Mouse (Mus musculus) kidney, embryonic 14.5 days (tissue): ENCODE measurements at regions not wholly inside any gene's neighbourhood (a gene's known extent, or its start where the extent isn't known, plus 50 kb on each side); places are given as distances from the start of the nearest gene placed in this dataset.

Experiments used
- ATAC-seq: fragments of 200-750 bp; cut with Nextera tagmentation; 2 replicates; pipeline ENCODE4 v1.8.0; 2017; ENCODE audit warnings: moderate number of reproducible peaks, mild to moderate bottlenecking, moderate TSS enrichment, moderate library complexity; ENCODE audit not compliant: low FRiP score, low TSS enrichment
- H3K27ac ChIP-seq: fragments of 300-500 bp; sonication (generic); 2 replicates; pipeline ENCODE4 v1.5.1; 2014; ENCODE audit warnings: low read depth, mild to moderate bottlenecking, low read length, moderate library complexity, mixed read lengths
- H3K27me3 ChIP-seq: fragments of 300-500 bp; sonication (generic); 2 replicates; pipeline ENCODE4 v1.6.1; 2014; ENCODE audit warnings: mild to moderate bottlenecking, low read length; ENCODE audit not compliant: control insufficient read depth, insufficient read depth
- H3K36me3 ChIP-seq: fragments of 300-500 bp; sonication (generic); 2 replicates; pipeline ENCODE4 v1.6.1; 2014; ENCODE audit warnings: low read length, mixed read lengths; ENCODE audit not compliant: control insufficient read depth, insufficient read depth
- H3K4me1 ChIP-seq: fragments of 300-500 bp; sonication (generic); 2 replicates; pipeline ENCODE4 v1.6.1; 2014; ENCODE audit warnings: low read length, mixed read lengths; ENCODE audit not compliant: control insufficient read depth, insufficient read depth
- H3K4me2 ChIP-seq: fragments of 300-500 bp; sonication (generic); replicated peaks from 2 replicates; pipeline ENCODE4 v1.6.1; 2014; ENCODE audit warnings: low read depth, mild to moderate bottlenecking, low read length
- H3K4me3 ChIP-seq: fragments of 300-500 bp; sonication (generic); 2 replicates; pipeline ENCODE4 v1.5.1; 2014; ENCODE audit warnings: mild to moderate bottlenecking, low read length
- H3K9ac ChIP-seq: fragments of 300-500 bp; sonication (generic); 2 replicates; pipeline ENCODE4 v1.6.1; 2014; ENCODE audit warnings: low read depth, mild to moderate bottlenecking, low read length, moderate library complexity
- H3K9me3 ChIP-seq: fragments of 300-500 bp; sonication (generic); 2 replicates; pipeline ENCODE4 v1.6.1; 2016; ENCODE audit warnings: low read length; ENCODE audit not compliant: control insufficient read depth
- WGBS: fragments of 180-500 bp; shearing (Covaris S2); extraction: QIAGEN DNeasy Blood & Tissue Kit; methylation state at CpG from one replicate; pipeline ENCODE4 v1.1.7; 2014; 5-methylcytosine and 5-hydroxymethylcytosine counted together

GRCm38 (mm10) chr3:143527982-143528381 lies 646.2 kb upstream of the Pkn2 start:
- H3K9ac ChIP-seq, result no peak overlapping the region
- no peaks in the 10 kb centered on the region for H3K27me3 ChIP-seq
- no peak overlapping the region for H3K4me2 ChIP-seq
- H3K4me3 ChIP-seq, result no peak overlapping the region
- no peaks in the 10 kb centered on the region for H3K36me3 ChIP-seq
- no peaks in the 10 kb centered on the region for H3K9me3 ChIP-seq
- H3K27ac ChIP-seq, result no peak overlapping the region
- no peaks in the 10 kb centered on the region for H3K4me1 ChIP-seq
- 47% methylated on average over 4 of the region's 4 CpGs for WGBS
- no peak for ATAC-seq

GRCm38 (mm10) chr3:143527274-143527673 lies 645.5 kb upstream of the Pkn2 start:
- no peak overlapping the region for H3K4me3 ChIP-seq
- no peaks in the 10 kb centered on the region for H3K36me3 ChIP-seq
- H3K27ac ChIP-seq, result no peak overlapping the region
- H3K27me3 ChIP-seq, result no peaks in the 10 kb centered on the region
- H3K9me3 ChIP-seq, result no peaks in the 10 kb centered on the region
- ATAC-seq, result no peak
- H3K4me1 ChIP-seq, result no peaks in the 10 kb centered on the region
- no peak overlapping the region for H3K9ac ChIP-seq
- H3K4me2 ChIP-seq, result no peak overlapping the region

GRCm38 (mm10) chr3:143512517-143513249 lies 630.9 kb upstream of the Pkn2 start:
- no peak overlapping the region for H3K4me2 ChIP-seq
- no peaks in the 10 kb centered on the region for H3K27me3 ChIP-seq
- H3K9me3 ChIP-seq, result no peaks in the 10 kb centered on the region
- no peak overlapping the region for H3K4me3 ChIP-seq
- no peak for ATAC-seq
- no peaks in the 10 kb centered on the region for H3K4me1 ChIP-seq
- H3K36me3 ChIP-seq, result no peaks in the 10 kb centered on the region
- H3K27ac ChIP-seq, result no peak overlapping the region
- no peak overlapping the region for H3K9ac ChIP-seq
- WGBS, result 81% methylated on average over 6 of the region's 6 CpGs

GRCm38 (mm10) chr3:143509531-143509930 lies 627.7 kb upstream of the Pkn2 start:
- H3K4me1 ChIP-seq, result no peaks in the 10 kb centered on the region
- H3K9ac ChIP-seq, result no peak overlapping the region
- no peaks in the 10 kb centered on the region for H3K27me3 ChIP-seq
- 62% methylated on average over 5 of the region's 5 CpGs for WGBS
- H3K9me3 ChIP-seq, result no peaks in the 10 kb centered on the region
- no peak overlapping the region for H3K4me2 ChIP-seq
- no peak overlapping the region for H3K27ac ChIP-seq
- H3K36me3 ChIP-seq, result no peaks in the 10 kb centered on the region
- ATAC-seq, result no peak
- no peak overlapping the region for H3K4me3 ChIP-seq

- Histone ChIP-seq H3K36me3 (no peaks in the 10 kb centered on the region), H3K4me1 (no peaks in the 10 kb centered on the region)
- WGBS, result 84% methylated on average over 1 of the region's 1 CpGs
Observed at GRCm38 (mm10) chr3:143508280-143508679, 626.5 kb upstream of the Pkn2 start.

GRCm38 (mm10) chr3:143501017-143501416 lies 619.2 kb upstream of the Pkn2 start:
- Histone ChIP-seq H3K4me3 (no peak overlapping the region), H3K4me1 (no peaks in the 10 kb centered on the region), H3K9ac (no peak overlapping the region), H3K9me3 (no peaks in the 10 kb centered on the region), H3K36me3 (no peaks in the 10 kb centered on the region), H3K27ac (no peak overlapping the region), H3K4me2 (no peak overlapping the region), H3K27me3 (no peaks in the 10 kb centered on the region)
- 54% methylated on average over 2 of the region's 2 CpGs for WGBS
- no peak for ATAC-seq

More at GRCm38 (mm10) chr3:143508280-143508679, 626.5 kb upstream of the Pkn2 start:
- H3K27me3 ChIP-seq, result no peaks in the 10 kb centered on the region
- H3K9ac ChIP-seq, result no peak overlapping the region
- no peak overlapping the region for H3K4me3 ChIP-seq
- no peak overlapping the region for H3K27ac ChIP-seq
- no peaks in the 10 kb centered on the region for H3K9me3 ChIP-seq
- no peak overlapping the region for H3K4me2 ChIP-seq
- ATAC-seq, result no peak

GRCm38 (mm10) chr3:143495389-143495788 lies 613.6 kb upstream of the Pkn2 start:
- 32% methylated on average over 4 of the region's 4 CpGs for WGBS
- no peak for ATAC-seq

GRCm38 (mm10) chr3:143477916-143478610 lies 596.3 kb upstream of the Pkn2 start:
- Histone ChIP-seq H3K27ac (no peak overlapping the region), H3K4me2 (no peak overlapping the region), H3K4me3 (no peak overlapping the region), H3K9ac (no peak overlapping the region), H3K27me3 (no peaks in the 10 kb centered on the region), H3K36me3 (no peaks in the 10 kb centered on the region), H3K9me3 (no peaks in the 10 kb centered on the region), H3K4me1 (no peaks in the 10 kb centered on the region)
- ATAC-seq, result no peak
- 54% methylated on average over 8 of the region's 8 CpGs for WGBS

More at GRCm38 (mm10) chr3:143495389-143495788, 613.6 kb upstream of the Pkn2 start:
- Histone ChIP-seq H3K4me3 (no peak overlapping the region), H3K4me2 (no peak overlapping the region), H3K9me3 (no peaks in the 10 kb centered on the region), H3K27ac (no peak overlapping the region), H3K27me3 (no peaks in the 10 kb centered on the region), H3K9ac (no peak overlapping the region), H3K4me1 (no peaks in the 10 kb centered on the region), H3K36me3 (no peaks in the 10 kb centered on the region)

- no peak overlapping the region for H3K4me2 ChIP-seq
- WGBS, result 62% methylated on average over 5 of the region's 5 CpGs
- no peak overlapping the region for H3K9ac ChIP-seq
- no peak for ATAC-seq
- no peaks in the 10 kb centered on the region for H3K9me3 ChIP-seq
- H3K27ac ChIP-seq, result no peak overlapping the region
- no peak overlapping the region for H3K4me3 ChIP-seq
- no peaks in the 10 kb centered on the region for H3K27me3 ChIP-seq
- no peaks in the 10 kb centered on the region for H3K4me1 ChIP-seq
- H3K36me3 ChIP-seq, result no peaks in the 10 kb centered on the region
Observed at GRCm38 (mm10) chr3:143475461-143475860, 593.7 kb upstream of the Pkn2 start.
